Comparison of ENCODE assay signal across 14 mouse cellular contexts in the genomic region with DNA sequence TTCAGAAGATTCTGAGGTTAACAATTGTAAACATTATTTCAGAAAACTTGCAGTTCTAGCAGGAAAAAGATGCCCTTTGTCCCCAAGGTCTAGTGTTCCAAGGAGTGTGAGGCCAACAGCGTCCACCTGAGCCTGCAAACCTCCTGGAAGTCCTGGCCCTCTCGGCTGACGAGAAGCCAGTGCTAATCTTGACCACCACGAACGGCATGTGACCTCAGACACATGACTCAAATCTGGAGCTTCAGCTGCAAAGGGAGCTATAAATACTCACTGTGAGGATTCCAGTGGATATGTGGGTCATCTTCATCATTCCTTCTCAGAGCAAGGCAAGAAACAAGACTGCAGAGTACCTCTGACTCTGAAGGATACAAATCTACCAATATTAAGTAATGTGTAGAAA. TPM values are rescaled to one million over a fixed set of nuclear protein-coding genes. Genes with fewer than 3 reads are reported as not detected.
DNase-seq lines count a peak whose midpoint lies in the region; ATAC-seq and TF ChIP-seq lines count a peak whose summit lies in the region.
"Had no signal": no experiment of that assay in that cellular context is flagged by ENCODE, and none has a peak within 500 bp of the region (broad histone marks: within the 10 kb centered on the region; RNA-seq: fewer than 3 reads in every experiment).

No protein-coding gene starts in this region.

- H3K27ac ChIP-seq in bone marrow macrophage, adult 2 months (ENCODE audit: insufficient read depth, low read depth, low read length) = peak overlapping the region; percentile 39
- peak overlapping the region; percentile 55 for H3K27ac ChIP-seq in heart, postnatal 0 days (ENCODE audit: low read depth)
- H3K27ac ChIP-seq in kidney, postnatal 0 days = peak overlapping the region; percentile 33; the same call in 1 of the 2 replicates
- no peak overlapping the region for H3K27ac ChIP-seq in limb, embryonic 10.5 days
- H3K27ac ChIP-seq: embryonic facial prominence, embryonic 13.5 days; forebrain, embryonic 13.5 days; hindbrain, embryonic 15.5 days had no signal

- no peak for DNase-seq in frontal cortex, postnatal 14 days (ENCODE audit: low spot score in 2 of 2)
- DNase-seq in heart, postnatal 0 days (ENCODE audit: low spot score) = peak; percentile 31
- no peak for DNase-seq in kidney, postnatal 0 days (ENCODE audit: low spot score)
- no peak for DNase-seq in limb, embryonic 10.5 days (ENCODE audit: low spot score)
- no peak for DNase-seq in embryo, embryonic 11 days
- no peak for DNase-seq in layer of hippocampus, postnatal 25 days (ENCODE audit: extremely low spot score in 1 of 2, low spot score in 1 of 2)
- DNase-seq: adrenal gland, adult 8-10 months; liver; right cerebral cortex, postnatal 25 days had no signal

- WGBS in heart, postnatal 0 days = 21% methylated on average over 5 of the region's 5 CpGs
- 51% methylated on average over 5 of the region's 5 CpGs for WGBS in kidney, postnatal 0 days
- 89% methylated on average over 5 of the region's 5 CpGs for WGBS in limb, embryonic 10.5 days

- no peak for TF ChIP-seq POLR2A in bone marrow macrophage, adult 2 months (IDR thresholded peaks at IDR 0.05; ENCODE audit: borderline replicate concordance, low read depth, low read length)

- no peak overlapping the region for H3K4me3 ChIP-seq in bone marrow macrophage, adult 2 months (ENCODE audit: insufficient read depth, low read length)
- no peak overlapping the region for H3K4me3 ChIP-seq in heart, postnatal 0 days (ENCODE audit: low read depth, low read length)
- H3K4me3 ChIP-seq in kidney, postnatal 0 days (replicated peaks; ENCODE audit: low read depth, low read length) = no peak overlapping the region
- H3K4me3 ChIP-seq in limb, embryonic 10.5 days = no peak overlapping the region
- H3K4me3 ChIP-seq: embryonic facial prominence, embryonic 13.5 days; forebrain, embryonic 13.5 days; hindbrain, embryonic 15.5 days had no signal

- H3K4me2 ChIP-seq in heart, postnatal 0 days (ENCODE audit: low read depth, low read length) = 0 out of 2 replicates have a peak overlapping the region, but pooled peaks have one; percentile 7
- no peak overlapping the region for H3K4me2 ChIP-seq in kidney, postnatal 0 days (ENCODE audit: low read length)
- H3K4me2 ChIP-seq: embryonic facial prominence, embryonic 13.5 days; forebrain, embryonic 13.5 days; hindbrain, embryonic 15.5 days had no signal

- TF ChIP-seq CTCF in bone marrow macrophage, adult 2 months (IDR thresholded peaks at IDR 0.05; ENCODE audit: low read depth, low read length) = no peak
- no peak for TF ChIP-seq CTCF in heart, postnatal 0 days (IDR thresholded peaks at IDR 0.05; ENCODE audit: low read depth)
- TF ChIP-seq CTCF in kidney, postnatal 0 days (IDR thresholded peaks at IDR 0.05; ENCODE audit: low read depth) = no peak

- TF ChIP-seq EP300 in heart, postnatal 0 days (IDR thresholded peaks at IDR 0.05; ENCODE audit: low read depth) = peak; percentile 48; the same call in 1 of the 2 replicates

- H3K27me3 ChIP-seq in heart, postnatal 0 days (ENCODE audit: control insufficient read depth, insufficient read depth, low read length) = no peaks in the 10 kb centered on the region
- H3K27me3 ChIP-seq in kidney, postnatal 0 days (ENCODE audit: insufficient read depth, low read length) = no peaks in the 10 kb centered on the region
- H3K27me3 ChIP-seq in limb, embryonic 10.5 days (ENCODE audit: low read depth, poor library complexity, severe bottlenecking) = no peaks in the 10 kb centered on the region
- H3K27me3 ChIP-seq: embryonic facial prominence, embryonic 13.5 days; forebrain, embryonic 13.5 days; hindbrain, embryonic 15.5 days had no signal

- 0 out of 2 replicates have a peak, but pooled peaks have one; percentile 47 for ATAC-seq in frontal cortex, adult (ENCODE audit: low TSS enrichment)
- peak; percentile 70 for ATAC-seq in heart, postnatal 0 days (ENCODE audit: insufficient read depth, low read depth)
- 0 out of 2 replicates have a peak, but pooled peaks have one; percentile 38 for ATAC-seq in kidney, postnatal 0 days (replicated peaks; ENCODE audit: low FRiP score, low read depth)
- ATAC-seq: forebrain, embryonic 13.5 days had no signal

- H3K36me3 ChIP-seq in heart, postnatal 0 days (replicated peaks; ENCODE audit: control insufficient read depth, insufficient read depth, low read length) = peaks cover 11% of the 10 kb centered on the region
- no peaks in the 10 kb centered on the region for H3K36me3 ChIP-seq in kidney, postnatal 0 days (ENCODE audit: insufficient read depth, low read length)
- peaks cover 58% of the 10 kb centered on the region for H3K36me3 ChIP-seq in limb, embryonic 10.5 days

- peaks cover 18% of the 10 kb centered on the region for H3K4me1 ChIP-seq in bone marrow macrophage, adult 2 months (ENCODE audit: control insufficient read depth, insufficient read depth, low read length)
- H3K4me1 ChIP-seq in heart, postnatal 0 days (ENCODE audit: control insufficient read depth, insufficient read depth) = peaks cover 11% of the 10 kb centered on the region; the same call in 1 of the 2 replicates
- H3K4me1 ChIP-seq in kidney, postnatal 0 days (replicated peaks; ENCODE audit: insufficient read depth, low read length) = 0 out of 2 replicates have a peak, but pooled peaks cover 5% of the 10 kb centered on the region
- H3K4me1 ChIP-seq in limb, embryonic 10.5 days = 0 out of 2 replicates have a peak, but pooled peaks cover 2% of the 10 kb centered on the region
- H3K4me1 ChIP-seq: embryonic facial prominence, embryonic 13.5 days; forebrain, embryonic 13.5 days; hindbrain, embryonic 15.5 days had no signal

- no peaks in the 10 kb centered on the region for H3K9me3 ChIP-seq in heart, postnatal 0 days (replicated peaks; ENCODE audit: control insufficient read depth, low read length)
- H3K9me3 ChIP-seq in kidney, postnatal 0 days (replicated peaks; ENCODE audit: low read length) = no peaks in the 10 kb centered on the region
- no peaks in the 10 kb centered on the region for H3K9me3 ChIP-seq in limb, embryonic 10.5 days (replicated peaks)
- H3K9me3 ChIP-seq: embryonic facial prominence, embryonic 13.5 days; forebrain, embryonic 13.5 days; hindbrain, embryonic 15.5 days had no signal

- H3K9ac ChIP-seq in heart, postnatal 0 days (replicated peaks; ENCODE audit: low read depth, low read length) = 0 out of 2 replicates have a peak overlapping the region, but pooled peaks have one; percentile 9
- H3K9ac ChIP-seq in kidney, postnatal 0 days (ENCODE audit: low read depth, low read length) = no peak overlapping the region
- H3K9ac ChIP-seq: embryonic facial prominence, embryonic 13.5 days; forebrain, embryonic 13.5 days; hindbrain, embryonic 15.5 days had no signal

RNA-seq across cellular contexts. Expression of gene Capn15, which starts 32.4 kb away (rescaled TPM):
- 12.1 and 12.7 TPM in 2 replicates for polyA plus RNA-seq in bone marrow macrophage, adult 2 months (2012; ENCODE audit: insufficient read depth, insufficient read length, missing spikeins)
- total RNA-seq in heart, postnatal 0 days (2014; rRNA removed; ENCODE audit: low replicate concordance) = 6.0 and 8.7 TPM in 2 replicates
- 7.0 and 7.4 TPM in 2 replicates for polyA plus RNA-seq in heart, postnatal 0 days (2015; fragmentation: Nextera tagmentation; extraction: Ambion mirVana)
- polyA plus RNA-seq in kidney, postnatal 0 days (2015; fragmentation: Nextera tagmentation; extraction: Ambion mirVana) = 17.0 and 19.8 TPM in 2 replicates
- 38.7 and 38.9 TPM in 2 replicates for polyA plus RNA-seq in limb, embryonic 10.5 days (2016; fragmentation: Nextera tagmentation; extraction: Ambion mirVana)
- total RNA-seq in layer of hippocampus, postnatal 25 days (2021) = 10 to 100 TPM; 48.7 to 55.2 TPM

RNA-seq across cellular contexts. Expression of gene Rab11fip3, which starts 51.4 kb away (rescaled TPM):
- polyA plus RNA-seq in bone marrow macrophage, adult 2 months (2012; ENCODE audit: insufficient read depth, insufficient read length, missing spikeins) = 7.9 and 8.3 TPM in 2 replicates
- 7.9 and 12.4 TPM in 2 replicates for total RNA-seq in heart, postnatal 0 days (2014; rRNA removed; ENCODE audit: low replicate concordance)
- polyA plus RNA-seq in heart, postnatal 0 days (2015; fragmentation: Nextera tagmentation; extraction: Ambion mirVana) = 6.1 and 8.7 TPM in 2 replicates
- polyA plus RNA-seq in kidney, postnatal 0 days (2015; fragmentation: Nextera tagmentation; extraction: Ambion mirVana) = 35.3 and 40.2 TPM in 2 replicates
- 20.9 and 22.1 TPM in 2 replicates for polyA plus RNA-seq in limb, embryonic 10.5 days (2016; fragmentation: Nextera tagmentation; extraction: Ambion mirVana)
- 100 to 1,000 TPM in 1 of 2 experiments, 10 to 100 TPM in 1; 97.3 to 104 TPM for total RNA-seq in layer of hippocampus, postnatal 25 days (2021)
